Mouse (Mus musculus) stomach, embryonic 16.5 days (tissue): ENCODE data around the gene Fam213a. TPM values are rescaled to one million over a fixed set of nuclear protein-coding genes. Genes with fewer than 3 reads are reported as not detected.

Experiments
- ATAC-seq: fragments of 200-750 bp; cut with Nextera tagmentation; 2 replicates; pipeline ENCODE4 v1.8.0; 2017; ENCODE audit warnings: moderate number of reproducible peaks, moderate TSS enrichment; ENCODE audit not compliant: insufficient read depth, low FRiP score
- H3K27ac ChIP-seq: fragments of 300-500 bp; sonication (generic); 2 replicates; pipeline ENCODE4 v1.5.1; 2014; ENCODE audit warnings: low read length
- H3K27me3 ChIP-seq: fragments of 300-500 bp; sonication (generic); 2 replicates; pipeline ENCODE4 v1.6.1; 2014; ENCODE audit warnings: low read length, control low read depth, mixed read lengths; ENCODE audit not compliant: control insufficient read depth, insufficient read depth
- H3K36me3 ChIP-seq: fragments of 300-500 bp; sonication (generic); 2 replicates; pipeline ENCODE4 v1.6.1; 2014; ENCODE audit warnings: low read length; ENCODE audit not compliant: control insufficient read depth, insufficient read depth
- H3K4me1 ChIP-seq: fragments of 300-500 bp; sonication (generic); 2 replicates; pipeline ENCODE4 v1.6.1; 2014; ENCODE audit warnings: low read length, control low read depth, mixed read lengths; ENCODE audit not compliant: control insufficient read depth, insufficient read depth
- H3K4me2 ChIP-seq: fragments of 300-500 bp; sonication (generic); 2 replicates; pipeline ENCODE4 v1.6.1; 2014; ENCODE audit warnings: low read depth, low read length, mixed read lengths
- H3K4me3 ChIP-seq: fragments of 300-500 bp; sonication (generic); replicated peaks from 2 replicates; pipeline ENCODE4 v1.5.1; 2014; ENCODE audit warnings: mild to moderate bottlenecking, low read length
- H3K9ac ChIP-seq: fragments of 300-500 bp; sonication (generic); 2 replicates; pipeline ENCODE4 v1.6.1; 2014; ENCODE audit warnings: low read length
- H3K9me3 ChIP-seq: fragments of 300-500 bp; sonication (generic); replicated peaks from 2 replicates; pipeline ENCODE4 v1.6.1; 2016; ENCODE audit warnings: low read length, control low read depth; ENCODE audit not compliant: control insufficient read depth
- WGBS: fragments of 180-500 bp; shearing (Covaris S2); extraction: QIAGEN DNeasy Blood & Tissue Kit; methylation state at CpG from one replicate; pipeline ENCODE4 v1.1.7; 2014; 5-methylcytosine and 5-hydroxymethylcytosine counted together
- polyA plus RNA-seq: library from polyadenylated mRNA; unstranded; fragments of >200 nt; fragmentation: Nextera tagmentation; extraction: Ambion mirVana; gene quantifications from 2 replicates; pipeline ENCODE4 v1.2.1, GENCODE M21; 2015

The Fam213a gene
- polyA plus RNA-seq, 1 experiment from 2014 or later, result 42.4 TPM

- no peak overlapping the region for H3K27ac ChIP-seq
- no peak overlapping the region for H3K4me3 ChIP-seq
- 36% methylated on average over 2 of the region's 2 CpGs for WGBS
- no peak overlapping the region for H3K4me2 ChIP-seq
- H3K9me3 ChIP-seq, result no peaks in the 10 kb centered on the region
- peaks cover 66% of the 10 kb centered on the region for H3K4me1 ChIP-seq
- H3K27me3 ChIP-seq, result no peaks in the 10 kb centered on the region
- no peak overlapping the region for H3K9ac ChIP-seq
- H3K36me3 ChIP-seq, result no peaks in the 10 kb centered on the region
- no peak for ATAC-seq
Measured at GRCm38 (mm10) chr14:40952715-40953114, 60.9 kb downstream of the Fam213a start.

- no peaks in the 10 kb centered on the region for H3K9me3 ChIP-seq
- H3K4me3 ChIP-seq, result no peak overlapping the region
- ATAC-seq, result no peak
- WGBS, result 68% methylated on average over 3 of the region's 3 CpGs
- no peaks in the 10 kb centered on the region for H3K36me3 ChIP-seq
- H3K27ac ChIP-seq, result no peak overlapping the region
- no peak overlapping the region for H3K9ac ChIP-seq
- H3K4me1 ChIP-seq, result peaks cover 64% of the 10 kb centered on the region
- H3K27me3 ChIP-seq, result no peaks in the 10 kb centered on the region
- H3K4me2 ChIP-seq, result no peak overlapping the region
Measured at GRCm38 (mm10) chr14:40952301-40952700, 61.3 kb downstream of the Fam213a start.

GRCm38 (mm10) chr14:40949730-40950614 is 63.6 kb downstream of the Fam213a start:
- 71% methylated on average over 7 of the region's 7 CpGs for WGBS
- Histone ChIP-seq H3K27ac (peak overlapping the region; percentile 92), H3K9me3 (no peaks in the 10 kb centered on the region)

GRCm38 (mm10) chr14:40949047-40949446 is 64.5 kb downstream of the Fam213a start:
- Histone ChIP-seq H3K4me1 (peaks cover 40% of the 10 kb centered on the region), H3K27ac (peak overlapping the region; percentile 92), H3K36me3 (no peaks in the 10 kb centered on the region), H3K4me3 (no peak overlapping the region), H3K27me3 (no peaks in the 10 kb centered on the region), H3K4me2 (no peak overlapping the region), H3K9ac (peak overlapping the region; percentile 26; the same call in 1 of the 2 replicates), H3K9me3 (no peaks in the 10 kb centered on the region)
- WGBS, result 61% methylated on average over 3 of the region's 3 CpGs
- no peak for ATAC-seq

More at GRCm38 (mm10) chr14:40949730-40950614, 63.6 kb downstream of the Fam213a start:
- Histone ChIP-seq H3K36me3 (no peaks in the 10 kb centered on the region), H3K27me3 (no peaks in the 10 kb centered on the region), H3K4me3 (no peak overlapping the region), H3K4me1 (peaks cover 44% of the 10 kb centered on the region), H3K9ac (0 out of 2 replicates have a peak overlapping the region, but pooled peaks have one; percentile 31), H3K4me2 (no peak overlapping the region)
- ATAC-seq, result no peak

GRCm38 (mm10) chr14:40948522-40948921 is 65.1 kb downstream of the Fam213a start:
- WGBS, result 72% methylated on average over 5 of the region's 5 CpGs
- H3K9ac ChIP-seq, result peak overlapping the region; percentile 49
- H3K27me3 ChIP-seq, result no peaks in the 10 kb centered on the region
- H3K9me3 ChIP-seq, result no peaks in the 10 kb centered on the region
- 0 out of 2 replicates have a peak overlapping the region, but pooled peaks have one; percentile 27 for H3K4me2 ChIP-seq
- H3K36me3 ChIP-seq, result no peaks in the 10 kb centered on the region
- H3K27ac ChIP-seq, result peak overlapping the region; percentile 92
- peak; percentile 41 for ATAC-seq
- H3K4me1 ChIP-seq, result peaks cover 38% of the 10 kb centered on the region
- no peak overlapping the region for H3K4me3 ChIP-seq

- peaks cover 31% of the 10 kb centered on the region for H3K4me1 ChIP-seq
- peak; percentile 87 for ATAC-seq
- no peaks in the 10 kb centered on the region for H3K9me3 ChIP-seq
- H3K4me2 ChIP-seq, result peak overlapping the region; percentile 27; the same call in 1 of the 2 replicates
- no peaks in the 10 kb centered on the region for H3K27me3 ChIP-seq
- H3K4me3 ChIP-seq, result no peak overlapping the region; the same call in 1 of the 2 replicates
- H3K9ac ChIP-seq, result peak overlapping the region; percentile 49; the same call in 1 of the 2 replicates
- peak overlapping the region; percentile 92 for H3K27ac ChIP-seq
- no peaks in the 10 kb centered on the region for H3K36me3 ChIP-seq
- WGBS, result 56% methylated on average over 14 of the region's 14 CpGs
Measured at GRCm38 (mm10) chr14:40947431-40948394, 65.9 kb downstream of the Fam213a start.

GRCm38 (mm10) chr14:40943802-40944201 is 69.8 kb downstream of the Fam213a start:
- ATAC-seq, result no peak
- no peak overlapping the region for H3K4me2 ChIP-seq
- 86% methylated on average over 2 of the region's 2 CpGs for WGBS
- H3K4me3 ChIP-seq, result no peak overlapping the region
- no peaks in the 10 kb centered on the region for H3K9me3 ChIP-seq
- no peaks in the 10 kb centered on the region for H3K27me3 ChIP-seq
- H3K4me1 ChIP-seq, result peaks cover 14% of the 10 kb centered on the region; the same call in 1 of the 2 replicates
- H3K36me3 ChIP-seq, result no peaks in the 10 kb centered on the region
- H3K27ac ChIP-seq, result no peak overlapping the region
- no peak overlapping the region for H3K9ac ChIP-seq
